Mouse (Mus musculus) thymus, adult 18-20 months (tissue): Measurements from ENCODE around the gene Foxp3.
A peak's percentile ranks its signal among the peaks of the same experiment; 100 is the strongest.

Experiments
- DNase-seq, 2 experiments: peaks; one replicate each; pipeline ENCODE4 v3.0.0; 2022; ENCODE audit warnings: mixed read lengths in 2 of 2

The Foxp3 gene

DNA sequence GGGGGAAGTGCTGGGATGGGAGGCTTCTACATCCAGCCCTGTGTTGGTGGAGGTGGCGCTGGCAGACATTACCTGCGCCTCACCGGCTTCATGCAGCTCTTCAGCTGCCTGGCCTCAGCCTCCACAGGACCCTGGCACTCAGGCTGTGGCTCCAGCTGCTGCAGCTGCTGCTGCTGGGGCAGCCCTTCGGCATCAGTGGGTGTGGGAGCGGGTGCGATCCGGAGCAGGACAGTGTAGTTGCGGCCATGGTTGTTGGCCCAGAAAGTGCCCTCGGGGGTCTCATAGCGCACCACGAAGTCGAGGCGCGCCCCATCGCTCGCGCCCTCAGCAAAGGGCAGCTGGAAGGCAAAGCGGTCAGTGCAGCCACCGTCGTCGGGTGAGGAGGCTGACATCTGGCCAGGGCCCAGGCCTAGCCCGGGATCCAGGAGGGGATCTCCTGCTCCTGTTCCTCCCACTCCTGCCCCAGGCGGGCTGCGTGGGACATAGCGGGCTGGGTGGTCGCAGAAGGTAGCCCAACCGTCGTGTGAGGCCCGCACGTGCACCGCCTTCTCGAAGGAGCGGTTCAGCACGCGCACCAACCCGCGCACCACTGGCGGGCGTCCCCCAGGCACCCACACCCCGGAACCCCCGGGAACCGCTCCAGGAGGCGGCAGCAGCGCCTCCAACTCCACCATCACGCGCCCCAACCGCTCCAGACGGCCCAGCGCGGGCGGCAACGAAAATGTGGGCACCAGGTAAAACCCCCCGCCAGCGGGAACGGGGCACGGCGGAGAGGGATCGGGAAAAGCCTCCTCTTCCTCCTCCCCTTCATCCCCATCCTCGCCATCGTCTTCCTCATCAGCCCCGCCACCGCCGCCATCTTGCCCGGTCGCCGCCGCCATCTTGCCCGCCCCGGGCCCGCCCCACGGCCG is at the start of gene Foxp3:
Gene Foxp3, plus strand, starts transcription at position 469 of the 911 bp plus-strand sequence.
- DNase-seq = peak; percentile 9 to 39

- no peak for DNase-seq
These were observed 48.5 kb upstream of the Foxp3 start for GRCm38 (mm10) chrX:7524961-7525360.

GRCm38 (mm10) chrX:7553474-7553873 is 20.0 kb upstream of the Foxp3 start:
- DNase-seq = no peak

- no peak for DNase-seq
These were observed 10.4 kb upstream of the Foxp3 start for GRCm38 (mm10) chrX:7563076-7563475.

DNA sequence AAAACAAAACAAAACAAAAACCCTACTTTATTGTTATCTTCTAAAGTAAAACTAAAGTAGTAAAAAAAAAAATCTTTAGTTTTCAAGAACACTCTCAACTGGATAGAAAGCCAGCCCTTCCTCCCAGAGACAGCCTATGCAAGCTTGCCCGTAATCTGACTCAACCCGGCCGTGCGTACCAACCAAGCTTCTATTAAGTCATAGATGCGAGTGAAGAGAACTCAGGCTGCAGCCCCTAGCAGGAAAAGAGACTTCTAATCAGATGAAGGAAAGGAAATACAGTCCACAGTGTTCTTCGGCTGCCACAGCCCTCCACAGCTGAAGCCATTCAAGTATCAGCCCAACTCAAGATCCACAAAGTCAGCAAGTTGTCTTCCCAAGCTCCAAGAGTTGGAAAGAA is 7.1 kb upstream of the Foxp3 start:
- no peak for DNase-seq

- no peak for DNase-seq
These were observed 6.0 kb upstream of the Foxp3 start for GRCm38 (mm10) chrX:7567491-7567890.

DNA sequence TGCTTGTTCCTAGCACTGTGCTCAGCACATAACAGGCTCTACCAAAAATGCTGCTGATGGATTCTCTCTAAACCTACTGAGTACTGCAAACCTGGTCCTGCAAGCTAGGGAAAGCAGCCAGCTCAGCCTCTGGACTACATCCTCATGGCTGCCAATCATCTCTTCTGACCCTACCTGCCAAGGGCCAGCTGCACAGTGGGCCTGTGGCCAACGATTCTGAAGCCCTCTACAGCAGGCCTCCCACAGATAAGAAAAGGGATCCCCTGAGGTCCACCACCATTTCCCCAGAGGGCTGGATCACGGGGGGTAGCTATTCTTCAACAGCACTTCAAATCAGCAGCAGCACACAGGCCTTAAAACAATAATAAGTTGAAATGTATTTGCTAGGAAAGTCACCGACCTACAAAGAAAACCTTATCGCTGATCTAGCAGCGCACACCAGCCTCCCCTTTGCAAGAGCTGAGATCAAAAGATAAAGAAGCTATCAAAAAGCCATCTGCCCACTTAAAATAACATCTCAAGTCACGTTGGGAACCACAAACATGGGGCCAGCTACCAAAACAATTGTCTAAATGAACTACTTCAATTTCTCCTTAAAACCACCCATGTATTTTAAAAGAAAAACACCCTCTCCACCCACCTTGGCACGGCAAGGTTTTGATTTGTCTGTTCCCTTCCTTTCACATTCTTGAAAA is 2.8 kb upstream of the Foxp3 start:
- no peak for DNase-seq

GRCm38 (mm10) chrX:7571565-7572136 is 1.8 kb upstream of the Foxp3 start:
- DNase-seq = no peak

DNA sequence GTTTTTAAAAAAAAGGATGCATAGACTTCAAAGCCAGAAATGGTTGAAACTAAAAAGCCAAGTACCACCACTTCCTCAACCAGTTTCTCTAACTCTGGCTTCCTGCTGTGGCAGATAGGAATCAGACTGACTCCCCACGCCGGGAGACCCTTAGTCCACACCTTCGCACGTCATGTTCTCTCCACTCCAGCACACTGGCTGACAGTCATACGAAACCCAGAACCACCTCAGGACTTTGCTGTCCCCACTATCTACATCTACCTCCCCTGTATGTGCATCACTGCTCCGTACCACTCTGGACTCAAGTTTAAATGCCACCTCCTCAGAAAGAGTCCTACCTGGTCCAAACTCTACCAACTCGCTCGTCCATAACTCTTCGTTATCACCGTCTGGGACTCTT is 978 bp upstream of the Foxp3 start:
- DNase-seq = no peak

- DNase-seq = peak; percentile 89 to 95
These were observed 842 bp downstream of the Foxp3 start, which contains the start of gene Ppp1r3f for GRCm38 (mm10) chrX:7574087-7574884. Gene Ppp1r3f (minus strand): TSS chrX:7574283.

GRCm38 (mm10) chrX:7574885-7575231 is 1.4 kb downstream of the Foxp3 start:
- DNase-seq = no peak

- DNase-seq = no peak
These were observed 7.7 kb downstream of the Foxp3 start for GRCm38 (mm10) chrX:7581151-7581550.

GRCm38 (mm10) chrX:7583881-7584280 is 10.4 kb downstream of the Foxp3 start:
- no peak for DNase-seq

GRCm38 (mm10) chrX:7586356-7586755 is 12.9 kb downstream of the Foxp3 start:
- peak in 1 of 2 experiments; percentile 8 for DNase-seq

- DNase-seq = no peak
These were observed 21.9 kb downstream of the Foxp3 start for GRCm38 (mm10) chrX:7595371-7595770.

DNA sequence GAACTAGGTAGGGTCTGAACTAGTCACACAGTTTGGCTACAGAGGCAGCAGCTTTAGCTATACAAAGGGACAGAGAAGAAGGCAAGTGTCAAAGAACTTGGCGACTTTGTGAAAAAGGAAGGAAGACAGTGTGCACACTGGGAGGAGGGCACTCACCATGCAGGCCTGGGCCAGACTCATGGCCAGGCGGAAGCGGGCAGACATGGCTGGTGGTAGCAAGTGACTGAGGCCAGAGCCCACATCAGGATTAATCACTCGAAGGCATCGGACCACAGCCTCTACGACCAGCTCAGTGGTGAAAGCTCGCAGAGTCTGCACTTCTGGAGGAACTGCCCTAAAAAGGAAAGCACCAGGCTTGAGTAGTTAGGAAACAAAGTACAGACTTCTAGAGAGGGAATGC is 30.6 kb downstream of the Foxp3 start:
- no peak for DNase-seq

DNA sequence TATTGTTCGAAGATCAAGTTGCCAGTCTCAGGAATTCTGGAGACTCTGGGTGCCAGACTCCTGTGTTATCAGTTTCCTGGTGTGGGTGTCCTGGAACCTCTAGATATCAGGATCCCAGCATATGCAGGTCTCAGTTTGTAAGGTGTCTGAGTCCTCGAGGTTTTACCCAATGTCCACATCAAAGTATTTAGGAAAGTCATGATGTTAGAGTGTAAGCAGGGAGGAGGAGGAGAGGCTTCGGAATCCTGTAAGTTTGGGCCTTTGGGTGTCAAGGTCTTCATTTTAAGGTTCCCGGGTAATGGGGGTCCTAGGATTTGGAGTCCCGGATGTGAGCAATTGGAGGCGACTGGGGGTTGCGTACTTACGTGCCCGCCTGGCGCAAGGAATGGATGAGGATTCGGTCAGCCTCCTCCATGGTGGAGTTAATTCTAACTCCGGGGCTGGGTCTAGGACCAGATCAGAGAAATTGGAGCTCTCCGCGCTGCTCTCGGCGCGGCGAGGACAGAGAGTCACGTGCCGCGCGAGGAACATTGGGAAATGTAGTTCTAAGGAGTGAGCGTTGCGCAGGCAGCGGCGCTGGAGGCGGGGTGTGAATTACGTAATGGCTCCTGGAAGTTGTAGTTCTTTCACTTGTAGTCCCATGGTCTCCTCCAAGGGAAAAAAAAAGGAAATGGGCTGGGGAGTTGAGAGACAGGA is 31.6 kb downstream of the Foxp3 start, which contains the start of gene Ccdc22:
Gene Ccdc22, minus strand, starts transcription at position 639 of the 696 bp plus-strand sequence.
- DNase-seq = peak; percentile 62 to 71

DNA sequence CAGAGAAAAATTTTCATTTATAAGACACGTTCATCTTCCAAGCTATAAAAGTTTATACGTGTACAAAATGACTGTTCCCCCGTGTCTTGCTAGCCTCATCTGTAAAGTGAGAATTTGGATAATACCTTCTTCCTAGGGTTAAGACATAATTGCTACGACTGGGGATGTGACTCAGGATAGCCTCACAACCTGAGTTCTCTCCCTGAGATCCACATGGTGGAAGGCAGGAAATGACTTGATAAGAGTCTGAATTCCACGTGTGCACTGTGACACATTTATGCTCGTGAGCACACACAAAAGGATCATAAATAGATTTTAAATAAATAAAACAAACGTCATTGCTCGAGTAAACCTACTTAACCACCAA is 32.1 kb downstream of the Foxp3 start:
- no peak for DNase-seq

DNA sequence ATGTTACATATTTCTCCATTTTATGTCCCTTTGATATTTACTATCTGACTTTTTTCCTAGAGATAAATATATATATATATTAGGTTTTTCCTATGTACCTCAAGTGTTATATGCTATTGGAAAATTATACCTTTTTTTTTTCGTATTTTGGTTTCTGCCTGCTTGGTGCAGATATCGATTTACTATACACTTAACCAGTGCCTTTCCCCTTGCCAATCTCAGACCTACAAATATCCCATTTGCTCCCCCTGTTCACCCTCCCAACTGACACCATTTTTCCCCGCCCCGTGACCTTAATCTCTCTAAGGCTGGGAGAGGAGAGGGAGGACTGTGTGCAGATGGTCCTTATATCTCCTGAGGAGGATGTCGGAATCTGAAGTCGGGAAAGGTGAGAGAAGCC is 33.3 kb downstream of the Foxp3 start, which contains the start of gene Cacna1f:
Gene Cacna1f, plus strand, starts transcription at position 301 of the 400 bp plus-strand sequence.
- DNase-seq = no peak

DNA sequence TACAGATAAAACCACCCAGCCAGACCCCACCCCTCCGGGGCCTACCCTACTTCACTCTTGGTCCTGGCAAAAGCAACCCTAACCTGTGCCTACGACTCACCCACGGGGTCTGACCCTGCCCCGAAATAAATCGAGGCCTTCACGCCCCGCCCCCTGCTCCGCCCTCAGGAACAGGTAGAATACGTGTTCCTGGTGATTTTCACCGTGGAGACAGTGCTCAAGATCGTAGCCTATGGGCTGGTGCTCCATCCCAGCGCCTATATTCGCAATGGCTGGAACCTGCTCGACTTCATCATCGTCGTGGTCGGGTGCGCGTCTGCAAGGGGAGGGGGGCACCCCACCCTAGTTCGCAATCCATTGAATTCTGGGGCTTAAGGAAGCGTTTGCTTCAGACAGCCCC is 36.6 kb downstream of the Foxp3 start:
- no peak for DNase-seq

- DNase-seq = no peak
These were observed 37.3 kb downstream of the Foxp3 start for GRCm38 (mm10) chrX:7610536-7611258.
